Mouse (Mus musculus): ENCODE data around the gene Ttc39b. TPM values are rescaled to one million over a fixed set of nuclear protein-coding genes. Genes with fewer than 3 reads are reported as not detected.

The Ttc39b gene
- polyA plus RNA-seq, 1 experiment, result 2.5 TPM

- H3K4me3 ChIP-seq (ENCODE audit: insufficient read depth, low read depth, low read length), result no peak overlapping the region
- TF ChIP-seq CTCF (conservative IDR thresholded peaks at IDR 0.05; ENCODE audit: insufficient read depth, insufficient read length, low read depth, low read length) (no peak), POLR2A (IDR thresholded peaks at IDR 0.05; ENCODE audit: low read depth, low read length) (no peak)
- H3K27ac ChIP-seq (ENCODE audit: insufficient read depth, low read depth, low read length), result no peak overlapping the region
- no peaks in the 10 kb centered on the region for H3K36me3 ChIP-seq (ENCODE audit: control insufficient read depth, insufficient read depth, low read length)
- no peaks in the 10 kb centered on the region for H3K4me1 ChIP-seq (ENCODE audit: control insufficient read depth, insufficient read depth, low read length)
- 83% methylated on average over 19 of the region's 19 CpGs for WGBS
- H3K27me3 ChIP-seq (replicated peaks; ENCODE audit: control insufficient read depth, insufficient read depth, low read length), result no peaks in the 10 kb centered on the region
- no peak for DNase-seq
These were observed 50.4 kb downstream of the Ttc39b start for GRCm38 (mm10) chr4:83273616-83274050.

GRCm38 (mm10) chr4:83272917-83273615, 51.0 kb downstream of the Ttc39b start:
- H3K27ac ChIP-seq (ENCODE audit: insufficient read depth, low read depth, low read length), result no peak overlapping the region
- TF ChIP-seq CTCF (conservative IDR thresholded peaks at IDR 0.05; ENCODE audit: insufficient read depth, insufficient read length, low read depth, low read length) (no peak), POLR2A (IDR thresholded peaks at IDR 0.05; ENCODE audit: low read depth, low read length) (no peak)
- DNase-seq, result no peak

GRCm38 (mm10) chr4:83270481-83270880, 53.6 kb downstream of the Ttc39b start:
- Histone ChIP-seq H3K4me3 (ENCODE audit: insufficient read depth, low read depth, low read length) (no peak overlapping the region), H3K36me3 (ENCODE audit: control insufficient read depth, insufficient read depth, low read length) (no peaks in the 10 kb centered on the region), H3K27me3 (replicated peaks; ENCODE audit: control insufficient read depth, insufficient read depth, low read length) (no peaks in the 10 kb centered on the region), H3K4me1 (ENCODE audit: control insufficient read depth, insufficient read depth, low read length) (no peaks in the 10 kb centered on the region), H3K27ac (ENCODE audit: insufficient read depth, low read depth, low read length) (no peak overlapping the region)
- DNase-seq, result no peak
- TF ChIP-seq CTCF (conservative IDR thresholded peaks at IDR 0.05; ENCODE audit: insufficient read depth, insufficient read length, low read depth, low read length) (no peak), POLR2A (IDR thresholded peaks at IDR 0.05; ENCODE audit: low read depth, low read length) (no peak)
- WGBS, result 95% methylated on average over 8 of the region's 8 CpGs

More at GRCm38 (mm10) chr4:83272917-83273615, 51.0 kb downstream of the Ttc39b start:
- WGBS, result 87% methylated on average over 9 of the region's 9 CpGs
- H3K36me3 ChIP-seq (ENCODE audit: control insufficient read depth, insufficient read depth, low read length), result no peaks in the 10 kb centered on the region
- no peaks in the 10 kb centered on the region for H3K4me1 ChIP-seq (ENCODE audit: control insufficient read depth, insufficient read depth, low read length)
- H3K27me3 ChIP-seq (replicated peaks; ENCODE audit: control insufficient read depth, insufficient read depth, low read length), result no peaks in the 10 kb centered on the region
- no peak overlapping the region for H3K4me3 ChIP-seq (ENCODE audit: insufficient read depth, low read depth, low read length)

- no peaks in the 10 kb centered on the region for H3K27me3 ChIP-seq (replicated peaks; ENCODE audit: control insufficient read depth, insufficient read depth, low read length)
- no peaks in the 10 kb centered on the region for H3K36me3 ChIP-seq (ENCODE audit: control insufficient read depth, insufficient read depth, low read length)
- H3K4me3 ChIP-seq (ENCODE audit: insufficient read depth, low read depth, low read length), result no peak overlapping the region
- DNase-seq, result no peak
- no peak overlapping the region for H3K27ac ChIP-seq (ENCODE audit: insufficient read depth, low read depth, low read length)
- no peaks in the 10 kb centered on the region for H3K4me1 ChIP-seq (ENCODE audit: control insufficient read depth, insufficient read depth, low read length)
- no peak for TF ChIP-seq POLR2A (IDR thresholded peaks at IDR 0.05; ENCODE audit: low read depth, low read length)
- TF ChIP-seq CTCF (conservative IDR thresholded peaks at IDR 0.05; ENCODE audit: insufficient read depth, insufficient read length, low read depth, low read length), result no peak
- WGBS, result 82% methylated on average over 6 of the region's 6 CpGs
These were observed 54.4 kb downstream of the Ttc39b start for GRCm38 (mm10) chr4:83269614-83270013.

- no peak overlapping the region for H3K27ac ChIP-seq (ENCODE audit: insufficient read depth, low read depth, low read length)
- H3K27me3 ChIP-seq (replicated peaks; ENCODE audit: control insufficient read depth, insufficient read depth, low read length), result no peaks in the 10 kb centered on the region
- no peak for DNase-seq
- H3K4me3 ChIP-seq (ENCODE audit: insufficient read depth, low read depth, low read length), result no peak overlapping the region
- no peaks in the 10 kb centered on the region for H3K4me1 ChIP-seq (ENCODE audit: control insufficient read depth, insufficient read depth, low read length)
- 72% methylated on average over 14 of the region's 14 CpGs for WGBS
- TF ChIP-seq POLR2A (IDR thresholded peaks at IDR 0.05; ENCODE audit: low read depth, low read length) (no peak), CTCF (conservative IDR thresholded peaks at IDR 0.05; ENCODE audit: insufficient read depth, insufficient read length, low read depth, low read length) (no peak)
- H3K36me3 ChIP-seq (ENCODE audit: control insufficient read depth, insufficient read depth, low read length), result no peaks in the 10 kb centered on the region
These were observed 57.9 kb downstream of the Ttc39b start for GRCm38 (mm10) chr4:83265926-83266692.

- 87% methylated on average over 2 of the region's 2 CpGs for WGBS
- Histone ChIP-seq H3K4me1 (ENCODE audit: control insufficient read depth, insufficient read depth, low read length) (no peaks in the 10 kb centered on the region), H3K4me3 (ENCODE audit: insufficient read depth, low read depth, low read length) (no peak overlapping the region), H3K36me3 (ENCODE audit: control insufficient read depth, insufficient read depth, low read length) (no peaks in the 10 kb centered on the region), H3K27me3 (replicated peaks; ENCODE audit: control insufficient read depth, insufficient read depth, low read length) (no peaks in the 10 kb centered on the region), H3K27ac (ENCODE audit: insufficient read depth, low read depth, low read length) (no peak overlapping the region)
- TF ChIP-seq POLR2A (IDR thresholded peaks at IDR 0.05; ENCODE audit: low read depth, low read length) (no peak), CTCF (conservative IDR thresholded peaks at IDR 0.05; ENCODE audit: insufficient read depth, insufficient read length, low read depth, low read length) (no peak)
- no peak for DNase-seq
These were observed 59.2 kb downstream of the Ttc39b start for GRCm38 (mm10) chr4:83264832-83265231.

GRCm38 (mm10) chr4:83261998-83262397, 62.1 kb downstream of the Ttc39b start:
- Histone ChIP-seq H3K4me1 (ENCODE audit: control insufficient read depth, insufficient read depth, low read length) (peaks cover 3% of the 10 kb centered on the region; the same call in 1 of the 2 replicates), H3K27me3 (replicated peaks; ENCODE audit: control insufficient read depth, insufficient read depth, low read length) (no peaks in the 10 kb centered on the region), H3K4me3 (ENCODE audit: insufficient read depth, low read depth, low read length) (no peak overlapping the region), H3K36me3 (ENCODE audit: control insufficient read depth, insufficient read depth, low read length) (no peaks in the 10 kb centered on the region), H3K27ac (ENCODE audit: insufficient read depth, low read depth, low read length) (no peak overlapping the region)
- TF ChIP-seq POLR2A (IDR thresholded peaks at IDR 0.05; ENCODE audit: low read depth, low read length) (no peak), CTCF (conservative IDR thresholded peaks at IDR 0.05; ENCODE audit: insufficient read depth, insufficient read length, low read depth, low read length) (peak; percentile 10; the same call in 1 of the 2 replicates)
- 9% methylated on average over 2 of the region's 2 CpGs for WGBS
- peak; percentile 30 for DNase-seq
